Mouse (Mus musculus): ENCODE measurements around the gene AL732309.1. TPM values are rescaled to one million over a fixed set of nuclear protein-coding genes. Genes with fewer than 3 reads are reported as not detected.

The AL732309.1 gene
- under 1 TPM; 0.82 to 0.99 TPM for total RNA-seq (2021)
- long read RNA-seq, experiment 1, transcript AL732309.1-201 (1 exons, 2,045 nt) = major isoform, 7 of 7 reads
- long read RNA-seq, experiment 1, partial matches to known transcripts = 0 of 7 reads
- long read RNA-seq, experiment 1, other reads (novel, unspliced or antisense) = 0 of 7 reads
- long read RNA-seq, experiment 2, partial matches to known transcripts = 0 of 4 reads
- long read RNA-seq, experiment 2, other reads (novel, unspliced or antisense) = 0 of 4 reads

DNA sequence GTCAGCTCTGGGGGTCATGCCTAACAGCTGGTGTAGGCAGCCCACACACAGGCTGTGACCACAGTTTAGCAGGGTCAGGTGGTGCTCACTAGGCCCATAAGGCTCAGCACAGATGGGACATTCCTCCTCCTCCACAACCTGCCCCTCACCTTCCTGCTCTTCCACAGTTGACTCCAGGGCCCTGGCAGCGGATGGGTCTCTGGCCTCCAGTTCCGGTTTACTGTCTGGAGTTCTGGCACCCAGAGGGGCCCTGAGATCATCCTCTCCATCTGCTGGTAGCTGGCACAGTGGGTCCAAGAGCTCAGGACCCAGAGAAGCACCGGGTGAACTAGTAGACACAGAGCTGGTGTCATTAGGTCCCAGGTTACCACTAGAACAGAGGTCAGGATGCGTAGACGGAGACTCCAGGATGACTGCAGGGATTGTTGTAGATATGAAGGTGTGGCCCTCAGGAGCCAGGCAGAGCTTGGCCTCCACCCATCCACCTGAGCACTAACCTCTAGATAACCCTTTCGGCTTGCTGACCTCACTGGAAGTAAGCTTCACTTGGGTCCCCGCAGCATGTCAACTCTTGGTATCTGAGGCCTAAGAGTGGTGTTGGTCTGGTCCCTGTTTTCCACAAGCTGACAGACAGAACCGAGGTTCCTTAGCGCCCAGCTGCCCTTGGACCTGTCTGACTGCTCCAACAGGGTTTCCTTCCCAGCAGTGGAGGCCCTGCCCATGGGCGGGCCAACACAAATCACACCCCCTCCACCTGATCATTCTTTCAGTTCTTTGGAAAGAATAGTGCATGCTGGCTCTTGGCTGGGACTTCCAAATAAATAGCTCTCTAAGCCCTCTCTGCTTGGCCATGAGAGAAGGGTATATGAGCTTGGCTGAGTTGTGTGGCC is at the start of gene AL732309.1:
Gene AL732309.1, minus strand, starts transcription at position 681 of the 890 bp plus-strand sequence.
- no peak for DNase-seq

DNA sequence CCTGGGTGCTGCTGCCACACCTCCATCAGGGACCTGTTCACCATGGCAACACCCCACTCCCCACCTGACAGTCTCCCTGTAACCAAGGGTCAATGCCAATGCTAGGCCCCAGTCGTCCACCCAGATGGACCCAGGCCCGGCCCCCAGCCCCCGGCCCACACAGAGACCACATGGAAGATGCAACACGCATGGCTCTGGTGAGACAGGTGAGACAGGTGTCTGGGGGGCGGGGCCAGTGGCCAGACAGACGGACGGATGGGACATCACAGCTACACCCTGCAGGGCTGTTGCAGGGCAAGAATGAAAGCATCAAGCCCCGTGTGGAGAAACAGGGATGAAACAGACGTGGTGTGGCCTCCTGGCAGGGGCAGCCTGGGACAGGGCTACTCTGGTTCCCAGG is 47.0 kb upstream of the AL732309.1 start:
- no peak for DNase-seq

DNA sequence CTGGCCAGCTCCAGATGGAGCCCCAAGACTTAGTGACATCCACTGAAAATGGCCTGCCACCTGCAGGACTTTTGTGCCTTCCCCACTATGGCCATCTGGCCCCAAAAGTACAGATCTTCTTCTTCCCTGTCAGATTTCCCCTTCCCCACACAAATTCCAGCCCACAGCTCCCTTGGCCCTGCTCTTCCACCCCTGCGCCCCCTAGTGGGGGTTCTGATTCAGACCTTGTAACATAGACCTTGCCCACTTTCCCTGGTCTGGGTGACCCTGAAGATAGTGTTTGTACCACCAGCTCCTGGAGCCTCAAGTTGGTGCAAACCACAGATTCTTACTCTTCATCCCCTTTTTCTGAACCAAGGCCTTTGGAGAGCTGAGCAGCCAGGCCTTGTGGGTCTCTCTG is 46.2 kb upstream of the AL732309.1 start:
- DNase-seq = peak; percentile 41

DNA sequence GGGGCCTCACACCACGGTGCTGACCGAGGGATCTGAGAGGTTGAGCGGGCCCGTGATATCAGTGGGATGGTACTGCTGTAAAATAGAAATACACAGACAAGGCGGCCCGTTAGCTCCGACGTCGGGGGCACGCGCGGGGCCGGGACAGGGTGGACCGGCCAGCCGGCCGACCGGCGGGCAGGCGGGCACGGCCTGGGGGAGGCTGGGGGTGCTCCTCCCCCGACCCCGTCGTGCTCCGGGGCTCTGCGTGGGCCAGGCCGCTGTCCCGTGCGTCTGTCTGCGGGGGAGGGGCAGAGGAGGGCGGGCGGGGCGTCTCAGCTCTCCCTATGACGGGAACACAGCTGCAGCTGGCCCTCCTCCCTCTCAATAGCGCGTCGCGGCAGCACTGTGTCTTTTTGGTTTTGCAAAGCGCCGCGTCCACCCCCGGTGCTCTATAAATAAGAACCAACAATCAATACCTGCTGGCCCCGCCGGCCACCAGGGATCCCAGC is 45.4 kb upstream of the AL732309.1 start:
- DNase-seq = peak; percentile 35

DNA sequence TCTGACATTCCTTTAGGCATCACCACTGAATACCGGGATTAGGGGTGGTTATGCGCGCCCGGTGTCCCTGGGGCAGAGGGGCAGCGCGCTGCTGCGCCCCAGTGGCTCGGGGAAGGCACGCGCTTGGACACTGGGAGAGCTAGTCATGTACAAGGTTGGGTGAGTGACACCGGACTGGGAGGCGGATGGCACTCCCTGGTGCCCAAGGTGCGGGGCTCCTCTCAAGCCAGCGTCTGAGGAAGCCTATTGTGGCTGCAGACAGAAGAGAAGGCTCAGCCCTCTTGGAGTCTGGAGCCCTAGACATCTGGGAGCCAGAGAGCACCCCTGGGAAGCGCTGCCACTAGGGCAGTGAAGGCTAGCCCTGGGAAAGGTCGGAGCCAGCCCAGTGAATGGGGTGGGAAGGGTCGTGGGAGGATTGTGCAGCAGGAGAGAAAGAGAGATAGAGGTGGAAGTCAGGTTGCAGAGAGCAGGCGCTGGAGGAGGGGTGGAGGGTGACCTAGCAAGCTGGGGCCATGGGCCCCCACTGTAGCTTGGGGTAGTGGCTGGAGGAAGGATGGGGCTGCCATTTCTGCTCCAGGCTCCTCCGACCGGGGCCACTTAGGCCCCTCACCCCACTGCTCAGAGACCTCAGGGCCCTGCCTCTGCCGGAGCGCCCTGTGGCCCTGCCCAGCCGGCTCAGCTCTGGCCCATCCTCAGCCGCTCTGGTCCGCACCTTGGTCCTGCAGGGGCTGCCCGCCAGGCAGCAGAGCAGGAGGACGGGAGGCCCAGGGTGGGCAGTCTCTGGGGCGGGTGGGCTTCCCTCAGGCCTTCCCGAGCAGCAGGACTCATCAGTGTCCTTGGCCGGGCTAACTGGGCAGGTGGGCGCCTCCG is 44.8 kb upstream of the AL732309.1 start:
- no peak for DNase-seq

DNA sequence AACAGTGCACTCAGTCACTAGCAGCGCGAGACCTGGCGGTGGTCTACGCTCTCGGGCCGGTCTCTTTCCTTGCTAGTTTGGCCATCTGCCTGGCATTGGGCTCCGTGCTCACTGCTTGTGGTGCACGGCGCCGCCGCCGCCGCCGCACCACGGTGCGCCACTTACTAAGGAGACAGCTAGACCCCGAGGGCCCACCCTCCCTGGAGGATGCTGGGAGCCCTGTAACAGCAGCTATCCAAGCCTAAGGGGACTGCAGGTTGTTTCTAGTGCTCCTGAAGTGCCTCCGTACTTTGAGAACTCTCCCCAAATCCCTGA is 44.1 kb upstream of the AL732309.1 start:
- no peak for DNase-seq

DNA sequence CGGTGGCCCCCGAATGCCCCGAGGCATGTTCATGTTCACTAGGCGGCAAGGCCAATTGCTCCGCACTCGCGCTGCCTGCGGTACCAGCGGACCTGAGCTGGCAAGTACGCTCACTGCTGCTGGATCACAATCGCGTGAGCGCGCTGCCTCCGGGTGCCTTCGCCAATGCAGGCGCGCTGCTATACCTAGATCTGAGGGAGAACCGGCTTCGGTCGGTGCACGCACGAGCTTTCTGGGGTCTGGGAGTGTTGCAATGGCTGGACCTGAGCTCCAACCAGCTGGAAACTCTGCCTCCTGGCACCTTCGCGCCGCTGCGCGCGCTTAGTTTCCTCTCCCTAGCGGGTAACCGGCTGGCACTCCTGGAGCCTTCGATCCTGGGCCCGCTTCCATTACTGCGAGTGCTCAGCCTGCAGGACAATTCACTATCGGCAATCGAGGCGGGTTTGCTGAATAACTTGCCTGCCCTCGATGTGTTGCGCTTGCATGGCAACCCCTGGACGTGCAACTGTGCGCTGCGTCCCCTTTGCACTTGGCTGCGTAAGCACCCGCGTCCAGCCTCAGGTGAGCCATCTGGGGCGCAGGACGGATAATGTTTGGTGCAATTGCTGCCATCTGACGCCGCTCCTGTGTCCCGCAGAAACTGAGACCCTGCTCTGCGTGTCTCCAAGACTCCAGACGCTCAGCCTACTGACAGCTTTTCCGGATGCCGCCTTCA is 43.6 kb upstream of the AL732309.1 start:
- DNase-seq = no peak

DNA sequence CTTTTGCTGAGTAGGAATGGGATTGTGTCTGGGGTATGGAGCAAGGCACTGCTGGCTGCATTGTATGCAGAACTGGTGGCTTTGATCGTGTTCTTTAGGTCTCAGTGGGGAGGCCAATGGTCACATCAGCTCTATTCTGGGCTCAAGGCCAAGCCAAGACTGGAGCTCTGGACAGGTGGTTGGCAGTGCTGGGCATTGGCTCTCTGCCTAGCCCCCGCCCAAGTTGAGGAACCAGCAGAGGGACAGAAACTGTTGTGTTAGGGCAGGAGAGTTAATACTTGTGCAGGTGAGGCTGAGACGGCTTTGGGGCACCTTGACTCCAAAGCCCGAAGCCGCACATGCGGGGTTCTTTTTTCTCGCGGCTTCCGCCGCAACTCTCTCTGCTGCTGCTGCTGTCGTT is 43.0 kb upstream of the AL732309.1 start, which contains the start of gene Lrrc26:
Gene Lrrc26, plus strand, starts transcription at position 265 of the 400 bp plus-strand sequence.
- DNase-seq = no peak

DNA sequence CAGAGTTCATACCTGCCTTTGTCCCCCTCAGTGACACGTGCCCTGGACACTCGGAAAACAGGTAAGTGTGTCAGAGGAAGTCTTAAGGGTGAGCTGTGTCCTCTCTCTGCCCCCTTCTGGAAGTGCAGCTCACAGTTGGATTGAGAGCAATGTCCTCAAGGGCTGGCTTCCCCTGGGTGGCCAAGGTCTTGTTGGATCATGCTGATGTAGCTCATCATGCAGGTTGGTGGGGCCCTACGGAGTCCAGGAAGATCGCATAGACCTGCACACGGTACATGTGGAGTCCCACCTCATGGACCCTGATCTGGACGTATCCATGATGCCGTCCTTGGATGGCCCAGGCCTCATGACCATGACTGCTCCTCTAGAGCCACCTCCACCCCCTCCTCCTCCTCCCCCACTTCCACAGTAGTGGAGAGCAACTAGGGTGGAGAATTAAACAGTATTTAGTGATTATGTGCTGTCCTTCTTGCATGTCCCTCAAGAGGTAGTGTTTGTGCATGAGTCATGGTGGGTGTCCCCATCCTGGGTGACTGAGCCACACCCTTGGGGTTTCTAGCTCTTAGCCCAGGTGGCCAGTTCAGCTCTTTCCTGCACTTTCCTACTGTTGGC is 42.2 kb upstream of the AL732309.1 start:
- no peak for DNase-seq

DNA sequence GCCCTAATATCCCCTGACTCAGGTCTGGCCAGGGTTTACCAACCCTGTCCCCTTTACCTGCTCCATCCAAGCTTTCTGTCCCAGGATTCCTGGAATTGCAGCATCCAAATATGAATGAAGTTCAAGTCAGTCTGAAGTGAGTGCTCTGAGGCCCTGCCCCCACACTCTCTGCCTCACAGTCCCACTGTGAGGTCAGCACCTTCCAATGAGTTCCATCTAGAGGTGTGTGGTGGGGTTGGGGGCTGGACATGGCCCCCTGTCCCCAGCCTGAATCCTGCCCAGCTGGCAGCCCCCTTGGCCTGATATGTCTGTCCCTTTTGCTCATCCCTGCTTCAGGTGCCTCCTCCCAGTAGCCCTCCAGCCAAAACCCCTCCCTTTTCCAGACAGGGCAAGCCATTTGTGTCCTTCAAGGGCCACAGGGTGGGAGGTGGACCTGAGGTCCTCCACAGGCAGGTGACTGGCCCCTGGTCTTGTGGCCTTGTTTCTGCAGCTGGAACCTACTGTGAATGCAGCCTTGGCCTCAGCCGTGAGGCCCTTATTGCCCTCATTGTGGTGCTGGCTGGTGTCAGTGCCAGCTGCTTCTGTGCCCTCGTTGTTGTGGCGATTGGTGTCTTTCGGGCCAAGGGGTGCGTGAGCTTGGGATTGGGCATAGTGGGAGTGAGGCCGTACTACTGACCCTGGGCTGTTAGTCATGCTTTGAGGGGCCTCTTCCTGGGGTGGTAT is 41.4 kb upstream of the AL732309.1 start, which contains the start of gene Tmem210:
Gene Tmem210, plus strand, starts transcription at position 219 of the 723 bp plus-strand sequence.
- no peak for DNase-seq

DNA sequence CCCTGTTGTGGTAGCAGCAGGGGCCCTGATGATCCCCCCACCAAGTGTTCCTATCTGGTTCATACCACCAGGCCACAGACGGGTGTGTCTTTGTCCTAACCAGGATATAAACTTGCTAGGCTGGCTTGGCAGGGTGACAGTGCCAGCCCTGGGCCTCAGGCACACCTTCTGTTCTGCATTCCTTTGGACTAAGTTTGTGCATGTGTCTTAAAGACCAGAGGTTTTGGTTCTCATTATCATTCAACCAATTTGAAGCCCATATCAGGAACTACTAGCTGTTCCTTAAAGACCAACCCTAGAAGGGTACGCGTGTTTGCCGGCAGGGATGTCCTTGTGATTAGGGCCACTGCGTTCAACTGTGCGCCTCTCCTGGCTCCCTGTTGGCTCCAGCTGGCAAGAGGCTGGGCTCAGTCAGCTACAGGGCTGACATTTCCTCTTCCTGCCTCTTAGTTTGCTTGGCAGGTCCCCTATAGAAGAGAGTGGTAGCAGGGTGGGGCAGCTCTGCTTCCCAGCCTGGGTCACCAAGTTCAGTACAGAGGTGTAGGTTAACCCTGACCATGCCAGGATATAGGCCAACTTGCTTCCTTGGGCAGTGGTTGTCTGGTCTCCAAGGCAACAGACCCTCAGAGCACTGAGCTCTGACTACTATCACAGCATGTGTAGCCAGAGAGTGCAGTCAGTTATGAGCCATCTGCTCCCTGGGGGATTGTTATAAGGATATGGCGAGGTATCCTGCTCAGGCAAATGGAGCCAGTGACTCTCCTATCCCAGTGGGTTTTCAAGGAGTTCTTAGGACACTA is 40.4 kb upstream of the AL732309.1 start:
- no peak for DNase-seq

DNA sequence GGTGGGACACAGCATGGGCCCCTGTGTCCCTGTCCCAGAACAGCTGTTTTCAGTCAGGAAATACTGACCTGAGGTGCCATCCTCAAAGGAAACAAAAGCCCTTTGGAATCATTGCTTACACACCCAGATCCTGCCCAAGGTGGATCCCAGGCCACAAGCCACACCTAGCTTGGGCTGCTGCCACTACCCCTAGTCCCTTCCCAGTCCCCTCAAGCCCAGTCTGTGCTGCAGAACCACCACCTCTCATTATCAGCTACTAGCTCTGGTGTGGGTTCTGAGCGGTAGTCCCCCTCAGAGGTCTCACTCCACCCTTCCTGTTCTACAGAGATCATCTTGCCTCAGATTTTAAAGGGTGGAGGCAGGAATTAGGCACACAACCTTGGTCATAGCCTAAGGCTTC is 39.7 kb upstream of the AL732309.1 start:
- DNase-seq = no peak

DNA sequence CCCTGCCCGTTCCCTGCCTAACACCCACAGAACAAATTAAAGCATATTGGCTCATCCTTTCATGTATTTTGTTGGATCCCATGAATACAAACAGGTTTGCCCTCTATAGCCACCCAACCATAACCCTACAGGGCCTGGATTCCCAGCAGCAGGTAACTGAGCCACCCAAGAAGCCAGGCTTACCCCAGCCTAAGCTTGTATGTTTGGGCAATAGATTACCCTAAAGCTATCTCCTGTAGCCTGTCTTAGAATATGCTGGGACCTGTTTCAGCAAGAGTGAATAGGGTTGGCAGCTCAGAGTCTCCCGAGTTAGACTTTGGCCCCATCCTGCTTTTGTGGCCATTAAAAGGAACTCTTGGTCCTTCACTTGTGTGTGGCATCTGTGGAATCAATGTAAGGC is 38.9 kb upstream of the AL732309.1 start:
- DNase-seq = no peak

DNA sequence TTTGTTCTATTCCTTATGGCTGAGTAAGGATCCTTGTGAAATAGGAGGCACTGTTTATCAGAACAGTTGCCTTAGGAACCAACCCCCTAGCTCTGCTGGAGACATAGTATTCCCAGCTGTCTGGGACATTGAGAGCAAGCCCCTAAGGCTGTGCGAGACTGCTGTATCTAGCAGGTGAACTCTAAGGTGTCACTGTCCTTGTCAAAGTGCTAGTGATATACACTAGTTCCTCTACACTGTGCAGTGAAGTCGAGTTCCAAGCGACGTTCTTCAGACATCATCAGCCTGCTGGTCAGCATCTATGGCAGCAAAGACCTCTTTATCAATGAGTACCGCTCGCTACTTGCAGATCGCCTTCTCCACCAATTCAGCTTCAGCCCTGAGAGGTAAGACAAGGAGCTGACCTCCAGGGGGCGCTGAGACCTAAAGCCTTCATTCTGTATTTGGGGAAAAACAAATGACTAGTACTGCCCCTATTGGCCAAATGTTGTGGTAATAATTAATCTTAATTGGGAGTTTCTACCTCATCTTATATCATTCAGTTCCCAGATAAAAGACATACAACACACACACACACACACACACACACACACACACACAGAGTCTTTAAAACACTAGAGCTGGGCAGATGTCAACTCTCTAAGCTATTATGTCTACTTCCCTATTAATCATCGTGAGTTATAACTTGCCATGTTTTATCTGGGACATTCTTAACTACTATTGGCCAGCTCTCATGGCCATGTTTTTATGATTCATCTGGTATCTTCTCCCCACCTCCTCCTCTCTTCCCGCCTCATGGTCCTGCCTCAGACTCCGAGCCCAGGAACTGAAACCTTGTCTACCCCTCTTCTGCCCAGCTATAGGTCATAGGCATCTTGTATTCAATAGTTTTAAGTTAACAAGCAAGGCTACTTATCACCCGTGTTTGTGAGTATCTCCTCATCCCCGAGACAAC is 32.5 kb upstream of the AL732309.1 start:
- DNase-seq = peak; percentile 38

DNA sequence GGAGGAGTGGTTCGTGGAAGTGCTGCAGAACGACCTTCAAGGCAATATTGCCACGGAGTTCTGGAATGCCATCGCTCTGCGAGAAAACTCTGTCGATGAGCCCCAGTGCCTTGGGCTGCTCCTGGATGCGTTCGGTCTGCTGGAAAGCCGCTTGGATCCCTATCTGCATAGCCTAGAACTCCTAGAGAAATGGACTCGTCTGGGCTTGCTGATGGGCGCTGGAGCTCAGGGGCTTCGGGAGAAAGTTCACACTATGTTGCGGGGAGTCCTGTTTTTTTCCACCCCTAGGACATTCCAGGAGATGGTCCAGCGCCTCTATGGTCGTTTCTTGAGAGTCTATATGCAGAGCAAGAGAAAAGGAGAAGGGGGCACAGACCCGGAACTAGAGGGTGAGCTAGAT is 26.3 kb upstream of the AL732309.1 start:
- no peak for DNase-seq

DNA sequence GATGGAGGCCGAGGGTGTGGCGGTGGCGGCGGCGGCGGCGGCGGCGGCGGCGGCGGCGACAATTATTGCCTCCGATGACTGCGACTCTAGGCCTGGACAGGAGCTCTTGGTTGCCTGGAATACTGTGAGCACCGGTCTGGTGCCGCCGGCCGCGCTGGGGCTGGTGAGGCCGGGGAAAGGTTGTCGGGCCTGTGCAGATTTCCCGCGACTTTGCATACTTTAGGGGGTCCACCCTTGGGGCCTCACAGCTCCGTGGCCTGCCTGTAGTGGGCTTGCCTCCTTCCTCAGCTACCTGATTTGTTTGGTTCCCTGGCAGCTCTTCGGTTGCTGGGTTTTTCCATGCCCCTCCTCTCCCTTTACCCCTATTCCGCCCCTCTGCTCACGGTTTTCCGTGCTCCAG is 25.9 kb upstream of the AL732309.1 start:
- no peak for DNase-seq

DNA sequence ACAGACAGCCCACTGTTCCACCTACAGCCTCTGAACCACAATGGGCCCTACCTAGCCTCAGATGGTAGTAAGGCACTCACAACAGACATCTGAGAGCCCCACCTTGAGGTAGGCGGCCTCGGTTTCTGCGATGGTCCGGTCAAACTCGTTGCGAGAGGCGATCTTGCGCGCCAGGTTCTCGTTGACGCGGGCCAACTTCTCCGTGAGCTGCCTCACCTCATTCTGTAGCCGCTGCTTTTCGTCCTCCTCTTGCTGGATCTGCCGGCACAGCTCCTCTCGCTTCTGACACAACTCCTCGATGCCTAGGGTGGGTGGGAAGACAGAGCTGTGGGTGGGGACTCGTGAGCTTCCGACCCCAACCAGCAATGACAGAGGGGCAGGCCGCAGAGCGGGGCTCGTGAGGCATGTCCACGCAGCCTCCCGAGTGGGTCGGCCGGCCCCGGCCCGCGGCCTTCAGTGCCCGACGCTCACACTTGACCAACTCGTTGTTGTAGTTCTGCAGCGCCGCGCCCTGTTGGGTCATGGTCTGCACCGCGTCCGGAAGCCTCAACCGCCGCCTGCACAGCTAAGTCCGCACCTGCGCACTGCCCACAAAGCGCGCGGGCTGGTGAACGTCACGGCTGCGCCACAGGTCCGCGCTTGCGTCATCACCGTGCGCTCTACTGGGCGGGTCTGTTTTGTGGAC is 25.3 kb upstream of the AL732309.1 start, which contains the start of the genes Ssna1 and Anapc2:
Gene Ssna1, minus strand, starts transcription at position 612 of the 685 bp plus-strand sequence.
Gene Anapc2, plus strand, starts transcription at position 652 of the 685 bp plus-strand sequence.
- peak; percentile 95 for DNase-seq

Data from gastrocnemius, postnatal 25 days (tissue).